Comparison of ENCODE assay signal across 14 mouse cellular contexts in genomic region chr1:105191126-105191525, GRCm38 (mm10).
"Had no signal": no experiment of that assay in that cellular context is flagged by ENCODE, and none has a peak within 500 bp of the region (broad histone marks: within the 10 kb centered on the region; RNA-seq: fewer than 3 reads in every experiment).

No protein-coding gene starts in this region.

- DNase-seq: kidney, adult 18-20 months; kidney, adult 9 months; kidney, postnatal 14 days; kidney, postnatal 4 days; liver, embryonic 13.5 days; lung, adult 2 months; lung, postnatal 14 days; midbrain, embryonic 14.5 days; thymus, adult 18-20 months; thymus, postnatal 36 days had no signal

- H3K4me1 ChIP-seq: liver, embryonic 13.5 days; neural tube, embryonic 13.5 days had no signal

- H3K4me2 ChIP-seq: liver, embryonic 13.5 days; midbrain, embryonic 11.5 days; neural tube, embryonic 13.5 days had no signal

- H3K9me3 ChIP-seq: liver, embryonic 13.5 days; neural tube, embryonic 13.5 days had no signal

- H3K9ac ChIP-seq: liver, embryonic 13.5 days; neural tube, embryonic 13.5 days had no signal

- H3K36me3 ChIP-seq: liver, embryonic 13.5 days; neural tube, embryonic 13.5 days had no signal

- H3K4me3 ChIP-seq: liver, embryonic 13.5 days; myocyte; neural tube, embryonic 13.5 days had no signal

- H3K27ac ChIP-seq: liver, embryonic 13.5 days; macrophage; neural tube, embryonic 13.5 days had no signal

- H3K27me3 ChIP-seq: liver, embryonic 13.5 days; neural tube, embryonic 13.5 days had no signal
